Mouse (Mus musculus): ENCODE measurements at regions not wholly inside any gene's neighbourhood (a gene's known extent, or its start where the extent isn't known, plus 50 kb on each side); places are given as distances from the start of the nearest gene placed in this dataset.
"Not testable (repeated sequence)": the region's sequence is repeated elsewhere in the genome, so short reads cannot be mapped to it uniquely, and the experiment has no call there.

DNA sequence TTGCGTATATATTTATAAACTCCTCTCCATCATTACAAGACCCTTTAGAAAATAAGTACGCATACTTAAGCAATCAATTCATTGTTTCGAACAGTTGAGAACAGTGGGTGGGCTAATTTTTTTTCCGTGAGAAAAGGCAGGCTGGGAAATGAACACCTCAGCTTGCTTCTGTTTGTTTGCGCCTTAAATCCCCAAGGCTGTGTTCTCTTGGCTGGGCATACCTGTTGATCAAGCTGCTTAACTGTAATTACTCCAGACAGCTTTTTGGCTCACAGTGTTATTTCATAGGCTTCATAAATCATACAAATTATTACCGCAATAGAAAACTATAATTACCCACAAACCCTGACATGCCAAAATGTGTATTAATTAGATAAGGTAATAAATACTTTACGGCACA, 848.0 kb upstream of the 4930412O13Rik start:
- no peak overlapping the region for H3K27ac ChIP-seq (ENCODE audit: control insufficient read depth, low read depth, low read length)
- H3K79me2 ChIP-seq (ENCODE audit: control insufficient read depth, insufficient read depth, low read length, poor library complexity), result no peaks in the 10 kb centered on the region
- H3K27me3 ChIP-seq (ENCODE audit: control insufficient read depth in 1 of 2, insufficient read depth in 2 of 2, low read length in 2 of 2), result no peaks in the 10 kb centered on the region
- H3K9me3 ChIP-seq (replicated peaks; ENCODE audit: insufficient read depth, low read length), result no peaks in the 10 kb centered on the region
- no peaks in the 10 kb centered on the region for H3K4me1 ChIP-seq (ENCODE audit: control insufficient read depth in 1 of 2, insufficient read depth in 2 of 2, low read length in 2 of 2)
- DNase-seq (ENCODE audit: low read depth, low spot score), result no peak
- H3K36me3 ChIP-seq (ENCODE audit: control insufficient read depth in 1 of 2, insufficient read depth in 2 of 2, low read length in 2 of 2), result no peaks in the 10 kb centered on the region
- TF ChIP-seq ZMIZ1 (IDR thresholded peaks at IDR 0.05; ENCODE audit: low read depth, low read length), result no peak
- no peak for TF ChIP-seq MAZ (IDR thresholded peaks at IDR 0.05; ENCODE audit: low read depth, low read length)
- no peak for TF ChIP-seq ELF1 (IDR thresholded peaks at IDR 0.05; ENCODE audit: low read depth, low read length)
- no peak for TF ChIP-seq E2F4 (IDR thresholded peaks at IDR 0.05; ENCODE audit: borderline replicate concordance, low read depth, low read length)
- no peak for TF ChIP-seq RCOR1 (IDR thresholded peaks at IDR 0.05; ENCODE audit: low read depth, low read length)
- TF ChIP-seq TBP (IDR thresholded peaks at IDR 0.05; ENCODE audit: low read depth, low read length), result no peak
- no peak for TF ChIP-seq TCF12 (IDR thresholded peaks at IDR 0.05; ENCODE audit: low read depth, low read length)
- no peak for TF ChIP-seq CHD2 (IDR thresholded peaks at IDR 0.05; ENCODE audit: low read length)
- TF ChIP-seq RAD21 (IDR thresholded peaks at IDR 0.05; ENCODE audit: low read depth, low read length), result no peak
- TF ChIP-seq EP300 (IDR thresholded peaks at IDR 0.05; ENCODE audit: low read depth in 1 of 2, low read length in 2 of 2), result no peak
- no peak overlapping the region for H3K4me3 ChIP-seq (ENCODE audit: control insufficient read depth in 1 of 2, insufficient read depth in 1 of 2, low read depth in 2 of 2, low read length in 2 of 2)
- H3K9ac ChIP-seq (ENCODE audit: control insufficient read depth, low read depth, low read length, poor library complexity, severe bottlenecking), result no peak overlapping the region

DNA sequence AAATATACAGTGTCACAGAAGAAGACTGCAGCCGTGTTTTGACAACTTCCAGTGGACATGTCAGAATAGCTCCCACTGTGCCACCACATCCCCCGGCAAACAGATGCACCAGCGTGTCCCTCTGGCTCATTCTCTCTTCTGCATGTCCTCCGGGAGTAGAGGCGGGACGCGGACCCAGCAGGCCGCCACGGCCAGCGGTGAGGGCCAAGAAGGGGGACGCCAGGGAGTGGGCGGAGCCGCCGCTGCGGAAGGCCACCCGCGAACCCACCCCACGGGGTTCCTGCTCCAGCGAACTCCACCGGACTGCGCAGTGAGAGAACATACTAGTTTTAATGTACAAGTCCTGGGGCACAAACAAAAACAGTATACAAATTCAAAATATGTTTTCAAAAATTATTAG, 838.7 kb upstream of the 4930412O13Rik start:
- not testable (repeated sequence) for H3K79me2 ChIP-seq (ENCODE audit: control insufficient read depth, insufficient read depth, low read length, poor library complexity); H3K4me1 ChIP-seq (ENCODE audit: control insufficient read depth in 1 of 2, insufficient read depth in 2 of 2, low read length in 2 of 2); H3K36me3 ChIP-seq (ENCODE audit: control insufficient read depth in 1 of 2, insufficient read depth in 2 of 2, low read length in 2 of 2); H3K9me3 ChIP-seq (replicated peaks; ENCODE audit: insufficient read depth, low read length); H3K27me3 ChIP-seq (ENCODE audit: control insufficient read depth in 1 of 2, insufficient read depth in 2 of 2, low read length in 2 of 2); H3K9ac ChIP-seq (ENCODE audit: control insufficient read depth, low read depth, low read length, poor library complexity, severe bottlenecking); H3K4me3 ChIP-seq (ENCODE audit: control insufficient read depth in 1 of 2, insufficient read depth in 1 of 2, low read depth in 2 of 2, low read length in 2 of 2); H3K27ac ChIP-seq (ENCODE audit: control insufficient read depth, low read depth, low read length); DNase-seq (ENCODE audit: low read depth, low spot score)

DNA sequence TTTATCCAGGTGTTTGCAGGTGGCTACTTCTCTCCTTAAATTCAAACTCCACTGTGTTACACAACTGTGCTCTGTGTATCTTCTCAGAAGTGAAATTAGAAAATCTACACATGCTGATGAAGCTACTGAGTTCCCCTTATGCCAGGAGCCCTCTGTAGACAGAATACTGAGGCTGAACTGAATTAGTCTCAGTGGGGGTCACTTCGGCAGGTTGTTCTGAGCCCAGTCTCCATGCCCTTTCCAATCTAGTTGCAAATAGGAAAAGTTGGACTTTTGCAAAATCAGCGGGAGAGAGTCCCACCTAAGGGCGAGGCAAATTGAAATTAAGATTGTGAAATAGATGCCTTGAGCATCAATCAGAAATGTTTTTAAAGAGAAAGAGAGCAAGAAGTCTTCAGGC, 833.1 kb upstream of the 4930412O13Rik start:
- no peak for DNase-seq (ENCODE audit: low read depth, low spot score)
- Histone ChIP-seq H3K27me3 (ENCODE audit: control insufficient read depth in 1 of 2, insufficient read depth in 2 of 2, low read length in 2 of 2) (no peaks in the 10 kb centered on the region), H3K79me2 (ENCODE audit: control insufficient read depth, insufficient read depth, low read length, poor library complexity) (no peaks in the 10 kb centered on the region), H3K4me1 (ENCODE audit: control insufficient read depth in 1 of 2, insufficient read depth in 2 of 2, low read length in 2 of 2) (no peaks in the 10 kb centered on the region), H3K9ac (ENCODE audit: control insufficient read depth, low read depth, low read length, poor library complexity, severe bottlenecking) (no peak overlapping the region), H3K36me3 (ENCODE audit: control insufficient read depth in 1 of 2, insufficient read depth in 2 of 2, low read length in 2 of 2) (no peaks in the 10 kb centered on the region), H3K27ac (ENCODE audit: control insufficient read depth, low read depth, low read length) (no peak overlapping the region), H3K4me3 (ENCODE audit: control insufficient read depth in 1 of 2, insufficient read depth in 1 of 2, low read depth in 2 of 2, low read length in 2 of 2) (no peak overlapping the region), H3K9me3 (replicated peaks; ENCODE audit: insufficient read depth, low read length) (no peaks in the 10 kb centered on the region)
- TF ChIP-seq USF2 (IDR thresholded peaks at IDR 0.05; ENCODE audit: borderline replicate concordance in 1 of 2, insufficient read depth in 1 of 2, low read depth in 1 of 2, low read length in 2 of 2) (no peak), SIN3A (IDR thresholded peaks at IDR 0.05; ENCODE audit: low read length) (no peak), MAZ (IDR thresholded peaks at IDR 0.05; ENCODE audit: low read depth, low read length) (no peak), NELFE (IDR thresholded peaks at IDR 0.05; ENCODE audit: low read depth, low read length) (no peak), CTCF (IDR thresholded peaks at IDR 0.05 in 2 of 3, conservative IDR thresholded peaks at IDR 0.05 in 1 of 3; ENCODE audit: control insufficient read depth in 1 of 3, insufficient read depth in 1 of 3, low read depth in 2 of 3, low read length in 3 of 3, poor library complexity in 1 of 3, severe bottlenecking in 1 of 3) (no peak), POLR2A (IDR thresholded peaks at IDR 0.05; ENCODE audit: control insufficient read depth in 1 of 2, insufficient read depth in 1 of 2, low read depth in 1 of 2, low read length in 2 of 2, poor library complexity in 1 of 2) (no peak), JUND (IDR thresholded peaks at IDR 0.05; ENCODE audit: low read depth, low read length) (no peak), EP300 (IDR thresholded peaks at IDR 0.05; ENCODE audit: low read depth in 1 of 2, low read length in 2 of 2) (no peak), HCFC1 (IDR thresholded peaks at IDR 0.05; ENCODE audit: low read depth, low read length) (no peak), SMC3 (IDR thresholded peaks at IDR 0.05; ENCODE audit: low read depth, low read length) (no peak), MEF2A (IDR thresholded peaks at IDR 0.05; ENCODE audit: extremely low read depth, insufficient replicate concordance, low read depth, low read length, poor library complexity, severe bottlenecking) (no peak), TBP (IDR thresholded peaks at IDR 0.05; ENCODE audit: low read depth, low read length) (no peak), NRF1 (IDR thresholded peaks at IDR 0.05; ENCODE audit: insufficient read depth, low read depth, low read length, poor library complexity, severe bottlenecking) (no peak), UBTF (IDR thresholded peaks at IDR 0.05; ENCODE audit: borderline replicate concordance, insufficient read depth, low read depth, low read length) (no peak), TCF12 (IDR thresholded peaks at IDR 0.05; ENCODE audit: low read depth, low read length) (no peak), ZNF384 (IDR thresholded peaks at IDR 0.05; ENCODE audit: low read depth, low read length) (no peak), MXI1 (IDR thresholded peaks at IDR 0.05; ENCODE audit: low read depth, low read length) (no peak), ZC3H11A (IDR thresholded peaks at IDR 0.05; ENCODE audit: low read depth, low read length) (no peak)
